Mouse (Mus musculus): ENCODE results near the gene Majin.

Majin gene

GRCm38 (mm10) chr19:6262839-6263433, 78.7 kb downstream of the Majin start:
- DNase-seq (ENCODE audit: low spot score), result no peak

- DNase-seq (ENCODE audit: low spot score), result no peak
These were observed 80.0 kb downstream of the Majin start for GRCm38 (mm10) chr19:6264200-6264599.

- DNase-seq (ENCODE audit: low spot score), result no peak
These were observed 80.8 kb downstream of the Majin start for GRCm38 (mm10) chr19:6264945-6265344.

- no peak for DNase-seq (ENCODE audit: low spot score)
These were observed 81.6 kb downstream of the Majin start for GRCm38 (mm10) chr19:6265727-6266182.

GRCm38 (mm10) chr19:6267306-6268169, 83.3 kb downstream of the Majin start:
- no peak for DNase-seq (ENCODE audit: low spot score)

GRCm38 (mm10) chr19:6268170-6268528, 84.0 kb downstream of the Majin start:
- peak; percentile 68 for DNase-seq (ENCODE audit: low spot score)

GRCm38 (mm10) chr19:6268670-6269132, 84.5 kb downstream of the Majin start:
- no peak for DNase-seq (ENCODE audit: low spot score)

GRCm38 (mm10) chr19:6269798-6270475, 85.7 kb downstream of the Majin start:
- DNase-seq (ENCODE audit: low spot score), result no peak

GRCm38 (mm10) chr19:6270661-6271060, 86.5 kb downstream of the Majin start:
- no peak for DNase-seq (ENCODE audit: low spot score)

- DNase-seq (ENCODE audit: low spot score), result no peak
These were observed 87.0 kb downstream of the Majin start for GRCm38 (mm10) chr19:6271206-6271605.

GRCm38 (mm10) chr19:6272053-6272452, 87.9 kb downstream of the Majin start:
- DNase-seq (ENCODE audit: low spot score), result no peak

- peak; percentile 40 for DNase-seq (ENCODE audit: low spot score)
These were observed 88.5 kb downstream of the Majin start for GRCm38 (mm10) chr19:6272738-6273137.

- no peak for DNase-seq (ENCODE audit: low spot score)
These were observed 89.4 kb downstream of the Majin start for GRCm38 (mm10) chr19:6273592-6273991.
